Mouse (Mus musculus): ENCODE results near the gene Sh2b1.

GRCm38 (mm10) chr7:126472306-126472705 is 2.9 kb downstream of the Sh2b1 start:
- TF ChIP-seq TAL1 (conservative IDR thresholded peaks at IDR 0.05; ENCODE audit: low read depth, low read length) (no peak), CTCF (IDR thresholded peaks at IDR 0.05; ENCODE audit: low read depth, low read length) (no peak), GATA1 (IDR thresholded peaks at IDR 0.05; ENCODE audit: borderline replicate concordance, low read length) (no peak)
